Mouse (Mus musculus): ENCODE data around the gene Gm20388. TPM values are rescaled to one million over a fixed set of nuclear protein-coding genes. Genes with fewer than 3 reads are reported as not detected.
A peak's percentile ranks its signal among the peaks of the same experiment; 100 is the strongest.

Gene Gm20388
- polyA plus RNA-seq, 1 experiment from 2014 or later, result 47.1 TPM

- Histone ChIP-seq H3K79me2 (ENCODE audit: inconsistent target) (no peaks in the 10 kb centered on the region), H3K4me3 (ENCODE audit: inconsistent target) (no peak overlapping the region), H3K27ac (no peak overlapping the region), H3K36me3 (ENCODE audit: inconsistent target) (no peaks in the 10 kb centered on the region)
- 91% methylated on average over 9 of the region's 9 CpGs for WGBS (ENCODE audit: missing documents)
Measured at GRCm38 (mm10) chr8:121885001-121885400, 1974.4 kb downstream of the Gm20388 start.

DNA sequence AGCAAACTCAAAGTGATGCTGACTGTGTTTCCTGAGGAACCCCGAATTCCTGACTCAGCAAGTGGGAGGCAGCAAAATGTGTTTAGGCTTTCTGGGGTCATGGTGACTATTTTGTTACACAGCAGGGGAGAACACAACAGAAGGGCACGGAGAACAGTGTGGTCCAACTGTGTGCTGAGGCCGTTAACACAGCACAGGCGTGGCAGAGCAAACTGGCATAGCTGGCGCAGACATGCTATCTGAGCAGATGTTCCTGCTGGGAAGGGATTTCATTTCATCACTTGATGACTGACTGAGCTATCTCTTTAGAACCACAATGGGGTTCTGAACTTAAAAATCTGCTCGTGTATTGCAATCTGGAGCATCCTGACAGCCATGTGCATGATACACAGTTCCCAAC is 1974.8 kb downstream of the Gm20388 start:
- H3K79me2 ChIP-seq (ENCODE audit: inconsistent target), result no peaks in the 10 kb centered on the region
- no peak overlapping the region for H3K4me3 ChIP-seq (ENCODE audit: inconsistent target)
- WGBS (ENCODE audit: missing documents), result 98% methylated on average over 6 of the region's 6 CpGs
- no peaks in the 10 kb centered on the region for H3K36me3 ChIP-seq (ENCODE audit: inconsistent target)
- no peak overlapping the region for H3K27ac ChIP-seq

- H3K4me3 ChIP-seq (ENCODE audit: inconsistent target), result no peak overlapping the region
- 100% methylated on average over 1 of the region's 1 CpGs for WGBS (ENCODE audit: missing documents)
- H3K27ac ChIP-seq, result no peak overlapping the region
- no peaks in the 10 kb centered on the region for H3K36me3 ChIP-seq (ENCODE audit: inconsistent target)
- H3K79me2 ChIP-seq (ENCODE audit: inconsistent target), result no peaks in the 10 kb centered on the region
Measured at GRCm38 (mm10) chr8:121887547-121887946, 1976.9 kb downstream of the Gm20388 start.

DNA sequence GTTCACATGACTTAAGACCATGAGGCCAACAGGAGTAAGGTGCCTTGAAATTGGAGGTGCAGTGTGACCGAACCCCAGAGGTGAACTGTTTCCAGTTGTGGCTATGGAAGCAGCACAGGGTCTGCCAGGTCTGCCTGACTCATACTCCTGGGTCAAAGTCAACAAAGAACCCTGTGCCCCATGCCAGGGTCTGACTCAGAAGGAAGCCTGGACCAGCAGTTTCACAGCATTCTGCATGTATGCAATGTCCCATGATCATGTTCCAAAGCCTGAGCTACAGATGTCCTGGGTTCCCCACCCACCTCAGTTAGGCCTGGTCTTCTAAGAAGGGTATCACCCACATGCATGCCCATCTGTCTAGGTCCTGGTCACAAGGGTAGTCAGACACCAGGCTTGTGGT is 1978.7 kb downstream of the Gm20388 start:
- H3K27ac ChIP-seq, result no peak overlapping the region
- no peaks in the 10 kb centered on the region for H3K36me3 ChIP-seq (ENCODE audit: inconsistent target)
- H3K79me2 ChIP-seq (ENCODE audit: inconsistent target), result no peaks in the 10 kb centered on the region
- WGBS (ENCODE audit: missing documents), result 86% methylated on average over 1 of the region's 1 CpGs
- H3K4me3 ChIP-seq (ENCODE audit: inconsistent target), result no peak overlapping the region

DNA sequence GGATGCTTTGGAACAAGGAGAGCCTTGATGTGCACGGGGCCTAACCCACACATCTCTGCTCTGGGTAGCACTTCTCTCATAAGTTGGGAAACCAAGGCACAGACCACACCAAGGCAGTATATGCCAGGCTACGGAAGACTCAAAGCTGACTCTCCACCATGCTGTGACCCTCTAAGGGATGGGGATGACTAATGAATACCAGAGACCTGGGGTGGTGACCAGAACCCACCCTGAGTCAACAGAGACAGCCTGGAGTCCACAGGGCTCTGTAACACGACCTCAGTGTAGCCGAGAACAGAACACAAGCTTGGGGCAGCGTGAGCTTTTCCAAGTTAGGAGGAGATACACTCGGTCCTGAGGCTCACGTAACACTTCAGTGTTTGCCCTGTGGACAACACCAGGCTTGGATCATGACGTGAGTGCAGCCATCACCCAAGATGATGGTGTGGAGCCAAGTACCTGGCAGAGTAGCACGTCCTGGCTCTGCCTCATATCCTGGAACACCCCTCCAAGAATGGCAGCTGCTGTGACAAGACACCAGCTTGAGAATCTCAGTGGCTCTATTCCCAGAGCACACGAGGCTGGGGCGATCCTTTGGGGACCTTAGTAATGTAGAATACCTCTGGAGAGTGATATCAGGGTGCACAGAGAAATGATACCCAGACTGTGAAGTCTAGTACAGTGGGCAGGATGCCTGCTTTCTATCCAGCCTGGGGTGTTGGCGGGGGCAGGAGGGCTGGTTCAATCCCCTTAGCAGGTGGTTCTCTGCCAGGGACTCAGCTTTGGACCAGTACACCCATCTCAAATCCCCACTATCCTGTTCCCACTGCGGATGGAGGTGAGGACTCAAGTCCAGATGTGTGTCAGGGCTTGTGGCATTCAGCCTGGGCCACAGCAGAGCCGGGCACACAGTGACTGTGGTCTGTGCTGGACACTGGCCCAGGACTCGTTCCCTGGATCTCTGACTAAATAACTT is 1979.5 kb downstream of the Gm20388 start:
- no peak overlapping the region for H3K4me3 ChIP-seq (ENCODE audit: inconsistent target)
- H3K27ac ChIP-seq, result no peak overlapping the region
- WGBS (ENCODE audit: missing documents), result 91% methylated on average over 15 of the region's 15 CpGs
- no peaks in the 10 kb centered on the region for H3K79me2 ChIP-seq (ENCODE audit: inconsistent target)
- no peaks in the 10 kb centered on the region for H3K36me3 ChIP-seq (ENCODE audit: inconsistent target)

- WGBS (ENCODE audit: missing documents), result 90% methylated on average over 5 of the region's 5 CpGs
- no peak overlapping the region for H3K4me3 ChIP-seq (ENCODE audit: inconsistent target)
- no peaks in the 10 kb centered on the region for H3K36me3 ChIP-seq (ENCODE audit: inconsistent target)
- no peak overlapping the region for H3K27ac ChIP-seq
- peaks cover 8% of the 10 kb centered on the region; the same call in 1 of the 2 replicates for H3K79me2 ChIP-seq (ENCODE audit: inconsistent target)
Measured at GRCm38 (mm10) chr8:121892875-121893274, 1982.2 kb downstream of the Gm20388 start.

- Histone ChIP-seq H3K27ac (no peak overlapping the region), H3K79me2 (ENCODE audit: inconsistent target) (peaks cover 16% of the 10 kb centered on the region; the same call in 1 of the 2 replicates), H3K4me3 (ENCODE audit: inconsistent target) (no peak overlapping the region), H3K36me3 (ENCODE audit: inconsistent target) (no peaks in the 10 kb centered on the region)
- WGBS (ENCODE audit: missing documents), result 94% methylated on average over 7 of the region's 7 CpGs
Measured at GRCm38 (mm10) chr8:121895910-121896309, 1985.3 kb downstream of the Gm20388 start.

DNA sequence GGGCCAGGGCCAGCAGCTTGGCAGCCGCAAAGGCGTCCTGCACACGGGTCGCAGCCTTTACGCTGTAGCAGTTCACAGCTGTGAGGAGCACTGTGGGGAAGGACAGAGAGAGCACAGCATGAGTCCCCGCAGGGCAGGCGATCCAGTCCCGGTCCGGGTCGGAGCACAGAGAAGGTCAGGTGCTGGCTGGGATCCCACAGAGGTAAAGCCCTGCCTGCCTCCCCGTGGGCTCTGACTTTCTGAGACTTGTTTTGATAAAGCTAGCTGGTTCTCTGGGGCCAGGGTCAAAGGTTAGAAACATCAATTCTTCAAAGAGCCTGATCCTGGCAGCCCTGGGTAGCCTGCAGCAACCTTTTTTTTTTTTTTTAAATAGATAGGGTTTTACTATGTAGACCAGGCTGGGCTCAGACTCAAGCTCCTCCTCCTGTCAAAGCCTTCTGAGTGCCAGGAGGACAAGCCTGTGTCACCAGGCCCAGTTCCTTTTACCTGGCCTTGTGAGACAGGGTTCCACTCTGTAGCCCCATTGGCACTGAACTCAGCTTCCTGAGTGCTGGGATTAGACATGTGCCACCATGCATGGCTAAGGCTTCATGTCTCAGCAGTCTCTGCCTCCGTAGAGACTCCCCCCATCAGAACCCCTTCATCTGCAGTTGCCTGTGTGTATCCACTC is 1986.0 kb downstream of the Gm20388 start:
- WGBS (ENCODE audit: missing documents), result 98% methylated on average over 12 of the region's 12 CpGs
- no peak overlapping the region for H3K4me3 ChIP-seq (ENCODE audit: inconsistent target)
- no peak overlapping the region for H3K27ac ChIP-seq
- H3K79me2 ChIP-seq (ENCODE audit: inconsistent target), result peaks cover 20% of the 10 kb centered on the region; the same call in 1 of the 2 replicates
- no peaks in the 10 kb centered on the region for H3K36me3 ChIP-seq (ENCODE audit: inconsistent target)

DNA sequence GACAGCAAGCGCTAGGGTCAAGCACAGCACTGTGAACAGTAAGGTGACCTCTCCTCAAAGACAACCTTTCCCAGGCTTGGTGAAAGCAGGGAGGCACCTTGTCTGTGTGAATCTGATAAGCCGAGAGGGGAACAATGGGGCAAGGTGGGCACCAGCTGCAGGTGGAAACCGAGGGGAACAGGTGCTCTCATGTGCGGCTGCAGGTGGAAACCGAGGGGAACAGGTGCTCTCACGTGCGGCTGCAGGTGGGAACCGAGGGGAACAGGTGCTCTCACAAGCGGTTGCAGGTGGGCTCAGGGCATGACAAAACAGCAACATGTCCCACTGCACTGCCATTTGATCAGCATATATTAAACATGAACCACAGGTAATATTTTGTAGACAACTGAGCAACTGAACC is 1986.6 kb downstream of the Gm20388 start:
- Histone ChIP-seq H3K4me3 (ENCODE audit: inconsistent target) (no peak overlapping the region), H3K27ac (peak overlapping the region; percentile 75), H3K36me3 (ENCODE audit: inconsistent target) (no peaks in the 10 kb centered on the region), H3K79me2 (ENCODE audit: inconsistent target) (peaks cover 26% of the 10 kb centered on the region; the same call in 1 of the 2 replicates)
- 89% methylated on average over 8 of the region's 9 CpGs for WGBS (ENCODE audit: missing documents)

- WGBS (ENCODE audit: missing documents), result 45% methylated on average over 7 of the region's 7 CpGs
- peak overlapping the region; percentile 75 for H3K27ac ChIP-seq
- peaks cover 33% of the 10 kb centered on the region; the same call in 1 of the 2 replicates for H3K79me2 ChIP-seq (ENCODE audit: inconsistent target)
- H3K4me3 ChIP-seq (ENCODE audit: inconsistent target), result no peak overlapping the region; the same call in 1 of the 2 replicates
- no peaks in the 10 kb centered on the region for H3K36me3 ChIP-seq (ENCODE audit: inconsistent target)
Measured at GRCm38 (mm10) chr8:121897871-121898381, 1987.3 kb downstream of the Gm20388 start.

GRCm38 (mm10) chr8:121898401-121898931 is 1987.8 kb downstream of the Gm20388 start:
- Histone ChIP-seq H3K36me3 (ENCODE audit: inconsistent target) (no peaks in the 10 kb centered on the region), H3K4me3 (ENCODE audit: inconsistent target) (no peak overlapping the region; the same call in 1 of the 2 replicates)

GRCm38 (mm10) chr8:121899180-121900044 is 1988.8 kb downstream of the Gm20388 start:
- Histone ChIP-seq H3K27ac (peak overlapping the region; percentile 75), H3K4me3 (ENCODE audit: inconsistent target) (no peak overlapping the region), H3K79me2 (ENCODE audit: inconsistent target) (peaks cover 48% of the 10 kb centered on the region), H3K36me3 (ENCODE audit: inconsistent target) (no peaks in the 10 kb centered on the region)
- WGBS (ENCODE audit: missing documents), result 90% methylated on average over 17 of the region's 18 CpGs

More at GRCm38 (mm10) chr8:121898401-121898931, 1987.8 kb downstream of the Gm20388 start:
- 4% methylated on average over 3 of the region's 4 CpGs for WGBS (ENCODE audit: missing documents)
- Histone ChIP-seq H3K27ac (peak overlapping the region; percentile 75), H3K79me2 (ENCODE audit: inconsistent target) (peaks cover 39% of the 10 kb centered on the region)

- H3K4me3 ChIP-seq (ENCODE audit: inconsistent target), result no peak overlapping the region
- WGBS (ENCODE audit: missing documents), result 94% methylated on average over 8 of the region's 8 CpGs
- H3K79me2 ChIP-seq (ENCODE audit: inconsistent target), result peaks cover 68% of the 10 kb centered on the region
- no peak overlapping the region for H3K27ac ChIP-seq
- H3K36me3 ChIP-seq (ENCODE audit: inconsistent target), result no peaks in the 10 kb centered on the region
Measured at GRCm38 (mm10) chr8:121901498-121902236, 1991.0 kb downstream of the Gm20388 start.

All from macrophage (primary cell).